Mouse (Mus musculus) spleen, postnatal 14 days (tissue): ENCODE results near the gene Lsp1.

Experiments
- DNase-seq, 2 experiments: peaks; one replicate each; pipeline ENCODE4 v3.0.0; 2021 to 2022; ENCODE audit warnings: low spot score in 2 of 2

The Lsp1 gene

GRCm38 (mm10) chr7:142538766-142539165, 78.2 kb downstream of the Lsp1 start:
- DNase-seq, result no peak

GRCm38 (mm10) chr7:142539828-142540227, 79.2 kb downstream of the Lsp1 start:
- DNase-seq, result no peak

- no peak for DNase-seq
Measured at GRCm38 (mm10) chr7:142542771-142543303, 82.2 kb downstream of the Lsp1 start.
